Mouse (Mus musculus) E14TG2a.4 (cell line): ENCODE measurements at regions not wholly inside any gene's neighbourhood (a gene's known extent, or its start where the extent isn't known, plus 50 kb on each side); places are given as distances from the start of the nearest gene placed in this dataset.

Experiments used
- H3K27me3 ChIP-seq: 2 replicates; pipeline ENCODE4 v1.6.1; 2014; ENCODE audit warnings: low read length, control low read depth; ENCODE audit not compliant: insufficient read depth
- H3K36me3 ChIP-seq: 2 replicates; pipeline ENCODE4 v1.6.1; 2014; ENCODE audit warnings: low read length, control low read depth; ENCODE audit not compliant: insufficient read depth
- H3K4me1 ChIP-seq: replicated peaks from 2 replicates; pipeline ENCODE4 v1.6.1; 2014; ENCODE audit warnings: low read depth, low read length, control low read depth
- H3K4me3 ChIP-seq: replicated peaks from 2 replicates; pipeline ENCODE4 v1.5.1; 2014; ENCODE audit warnings: mild to moderate bottlenecking, low read length
- H3K9me3 ChIP-seq: 2 replicates; pipeline ENCODE4 v1.6.1; 2014; ENCODE audit warnings: low read length, control low read depth
- CTCF ChIP-seq: conservative IDR thresholded peaks from 2 replicates; pipeline ENCODE4 v1.5.1; 2014; ENCODE audit warnings: low read length
- NANOG ChIP-seq: IDR thresholded peaks from 2 replicates; pipeline ENCODE4 v1.6.1; 2014; ENCODE audit warnings: borderline replicate concordance, low read length, mixed read lengths
- POU5F1 ChIP-seq: IDR thresholded peaks from 2 replicates; pipeline ENCODE4 v1.6.1; 2014; ENCODE audit warnings: low read length, borderline replicate concordance

GRCm38 (mm10) chr3:34757130-34757529 lies 106.9 kb downstream of the Sox2 start:
- Histone ChIP-seq H3K36me3 (no peaks in the 10 kb centered on the region), H3K4me1 (peaks cover 80% of the 10 kb centered on the region), H3K9me3 (no peaks in the 10 kb centered on the region), H3K4me3 (peak overlapping the region; percentile 81), H3K27me3 (no peaks in the 10 kb centered on the region)
- no peak for TF ChIP-seq NANOG
- no peak for TF ChIP-seq POU5F1
- TF ChIP-seq CTCF, result no peak

- Histone ChIP-seq H3K27me3 (no peaks in the 10 kb centered on the region), H3K4me3 (peak overlapping the region; percentile 81), H3K9me3 (no peaks in the 10 kb centered on the region), H3K36me3 (no peaks in the 10 kb centered on the region), H3K4me1 (peaks cover 80% of the 10 kb centered on the region)
- TF ChIP-seq POU5F1 (peak; percentile 94), CTCF (no peak), NANOG (peak; percentile 91)
Observed at GRCm38 (mm10) chr3:34757813-34758510, 107.8 kb downstream of the Sox2 start.

GRCm38 (mm10) chr3:34759942-34760640 lies 109.9 kb downstream of the Sox2 start:
- Histone ChIP-seq H3K4me3 (peak overlapping the region; percentile 59), H3K9me3 (no peaks in the 10 kb centered on the region), H3K4me1 (peaks cover 77% of the 10 kb centered on the region), H3K36me3 (no peaks in the 10 kb centered on the region), H3K27me3 (no peaks in the 10 kb centered on the region)
- no peak for TF ChIP-seq NANOG
- no peak for TF ChIP-seq POU5F1
- peak; percentile 80 for TF ChIP-seq CTCF

- Histone ChIP-seq H3K4me3 (0 out of 2 replicates have a peak overlapping the region, but pooled peaks have one; percentile 20), H3K9me3 (no peaks in the 10 kb centered on the region), H3K4me1 (peaks cover 77% of the 10 kb centered on the region), H3K27me3 (no peaks in the 10 kb centered on the region), H3K36me3 (peaks cover 11% of the 10 kb centered on the region)
- TF ChIP-seq NANOG, result peak; percentile 90
- no peak for TF ChIP-seq POU5F1
Observed at GRCm38 (mm10) chr3:34761162-34761769, 111.1 kb downstream of the Sox2 start.

- Histone ChIP-seq H3K36me3 (peaks cover 16% of the 10 kb centered on the region), H3K27me3 (no peaks in the 10 kb centered on the region), H3K4me1 (peaks cover 78% of the 10 kb centered on the region), H3K4me3 (0 out of 2 replicates have a peak overlapping the region, but pooled peaks have one; percentile 20), H3K9me3 (no peaks in the 10 kb centered on the region)
- TF ChIP-seq NANOG, result no peak
- TF ChIP-seq POU5F1, result no peak
- no peak for TF ChIP-seq CTCF
Observed at GRCm38 (mm10) chr3:34761783-34762182, 111.6 kb downstream of the Sox2 start.

- Histone ChIP-seq H3K9me3 (no peaks in the 10 kb centered on the region), H3K27me3 (no peaks in the 10 kb centered on the region), H3K4me3 (peak overlapping the region; percentile 74), H3K36me3 (peaks cover 35% of the 10 kb centered on the region), H3K4me1 (peaks cover 83% of the 10 kb centered on the region)
- no peak for TF ChIP-seq CTCF
- TF ChIP-seq NANOG, result no peak; the same call in 1 of the 2 replicates
- TF ChIP-seq POU5F1, result no peak
Observed at GRCm38 (mm10) chr3:34764559-34764958, 114.4 kb downstream of the Sox2 start.

- no peaks in the 10 kb centered on the region for H3K27me3 ChIP-seq
- peak overlapping the region; percentile 74 for H3K4me3 ChIP-seq
- H3K4me1 ChIP-seq, result peaks cover 83% of the 10 kb centered on the region
- H3K9me3 ChIP-seq, result no peaks in the 10 kb centered on the region
- TF ChIP-seq CTCF (no peak), NANOG (no peak), POU5F1 (no peak)
- peaks cover 35% of the 10 kb centered on the region for H3K36me3 ChIP-seq
Observed at GRCm38 (mm10) chr3:34765151-34765550, 114.9 kb downstream of the Sox2 start.

- Histone ChIP-seq H3K9me3 (no peaks in the 10 kb centered on the region), H3K36me3 (peaks cover 62% of the 10 kb centered on the region), H3K4me1 (peaks cover 85% of the 10 kb centered on the region), H3K4me3 (peak overlapping the region; percentile 46), H3K27me3 (no peaks in the 10 kb centered on the region)
- TF ChIP-seq POU5F1 (no peak), NANOG (no peak)
Observed at GRCm38 (mm10) chr3:34769818-34770217, 119.6 kb downstream of the Sox2 start.

- peaks cover 65% of the 10 kb centered on the region for H3K36me3 ChIP-seq
- H3K4me1 ChIP-seq, result peaks cover 85% of the 10 kb centered on the region
- no peaks in the 10 kb centered on the region for H3K27me3 ChIP-seq
- no peak overlapping the region for H3K4me3 ChIP-seq
- no peak for TF ChIP-seq POU5F1
- TF ChIP-seq CTCF, result no peak
- no peak for TF ChIP-seq NANOG
- H3K9me3 ChIP-seq, result no peaks in the 10 kb centered on the region
Observed at GRCm38 (mm10) chr3:34770271-34770670, 120.1 kb downstream of the Sox2 start.
